Mouse (Mus musculus) stomach, embryonic 16.5 days (tissue): ENCODE results near the gene Cacna1a. TPM values are rescaled to one million over a fixed set of nuclear protein-coding genes. Genes with fewer than 3 reads are reported as not detected.
"Not testable (repeated sequence)": the region's sequence is repeated elsewhere in the genome, so short reads cannot be mapped to it uniquely, and the experiment has no call there.

ENCODE experiments used
- ATAC-seq: fragments of 200-750 bp; cut with Nextera tagmentation; 2 replicates; pipeline ENCODE4 v1.8.0; 2017; ENCODE audit warnings: moderate number of reproducible peaks, moderate TSS enrichment; ENCODE audit not compliant: insufficient read depth, low FRiP score
- H3K27ac ChIP-seq: fragments of 300-500 bp; sonication (generic); 2 replicates; pipeline ENCODE4 v1.5.1; 2014; ENCODE audit warnings: low read length
- H3K27me3 ChIP-seq: fragments of 300-500 bp; sonication (generic); 2 replicates; pipeline ENCODE4 v1.6.1; 2014; ENCODE audit warnings: low read length, control low read depth, mixed read lengths; ENCODE audit not compliant: control insufficient read depth, insufficient read depth
- H3K36me3 ChIP-seq: fragments of 300-500 bp; sonication (generic); 2 replicates; pipeline ENCODE4 v1.6.1; 2014; ENCODE audit warnings: low read length; ENCODE audit not compliant: control insufficient read depth, insufficient read depth
- H3K4me1 ChIP-seq: fragments of 300-500 bp; sonication (generic); 2 replicates; pipeline ENCODE4 v1.6.1; 2014; ENCODE audit warnings: low read length, control low read depth, mixed read lengths; ENCODE audit not compliant: control insufficient read depth, insufficient read depth
- H3K4me2 ChIP-seq: fragments of 300-500 bp; sonication (generic); 2 replicates; pipeline ENCODE4 v1.6.1; 2014; ENCODE audit warnings: low read depth, low read length, mixed read lengths
- H3K4me3 ChIP-seq: fragments of 300-500 bp; sonication (generic); replicated peaks from 2 replicates; pipeline ENCODE4 v1.5.1; 2014; ENCODE audit warnings: mild to moderate bottlenecking, low read length
- H3K9ac ChIP-seq: fragments of 300-500 bp; sonication (generic); 2 replicates; pipeline ENCODE4 v1.6.1; 2014; ENCODE audit warnings: low read length
- H3K9me3 ChIP-seq: fragments of 300-500 bp; sonication (generic); replicated peaks from 2 replicates; pipeline ENCODE4 v1.6.1; 2016; ENCODE audit warnings: low read length, control low read depth; ENCODE audit not compliant: control insufficient read depth
- WGBS: fragments of 180-500 bp; shearing (Covaris S2); extraction: QIAGEN DNeasy Blood & Tissue Kit; methylation state at CpG from one replicate; pipeline ENCODE4 v1.1.7; 2014; 5-methylcytosine and 5-hydroxymethylcytosine counted together
- polyA plus RNA-seq: library from polyadenylated mRNA; unstranded; fragments of >200 nt; fragmentation: Nextera tagmentation; extraction: Ambion mirVana; gene quantifications from 2 replicates; pipeline ENCODE4 v1.2.1, GENCODE M21; 2015

The Cacna1a gene
- polyA plus RNA-seq, 1 experiment from 2014 or later, result 2.0 TPM

GRCm38 (mm10) chr8:84617005-84617404, 228.8 kb downstream of the Cacna1a start:
- Histone ChIP-seq H3K36me3 (no peaks in the 10 kb centered on the region), H3K9me3 (no peaks in the 10 kb centered on the region), H3K4me3 (no peak overlapping the region), H3K27ac (no peak overlapping the region), H3K4me2 (no peak overlapping the region), H3K27me3 (no peaks in the 10 kb centered on the region), H3K9ac (no peak overlapping the region), H3K4me1 (no peaks in the 10 kb centered on the region)
- ATAC-seq, result no peak
- 46% methylated on average over 22 of the region's 22 CpGs for WGBS

GRCm38 (mm10) chr8:84621102-84621625, 232.9 kb downstream of the Cacna1a start:
- Histone ChIP-seq H3K9me3 (no peaks in the 10 kb centered on the region), H3K4me2 (no peak overlapping the region), H3K4me1 (no peaks in the 10 kb centered on the region), H3K9ac (no peak overlapping the region), H3K27ac (no peak overlapping the region), H3K27me3 (no peaks in the 10 kb centered on the region), H3K36me3 (no peaks in the 10 kb centered on the region), H3K4me3 (no peak overlapping the region)
- ATAC-seq, result no peak
- 77% methylated on average over 8 of the region's 8 CpGs for WGBS

GRCm38 (mm10) chr8:84623425-84623824, 235.2 kb downstream of the Cacna1a start:
- not testable (repeated sequence) for H3K36me3 ChIP-seq, ATAC-seq, H3K27me3 ChIP-seq, H3K4me1 ChIP-seq, H3K4me3 ChIP-seq, H3K27ac ChIP-seq, H3K9ac ChIP-seq, H3K9me3 ChIP-seq, H3K4me2 ChIP-seq
- WGBS, result 71% methylated on average over 4 of the region's 4 CpGs

DNA sequence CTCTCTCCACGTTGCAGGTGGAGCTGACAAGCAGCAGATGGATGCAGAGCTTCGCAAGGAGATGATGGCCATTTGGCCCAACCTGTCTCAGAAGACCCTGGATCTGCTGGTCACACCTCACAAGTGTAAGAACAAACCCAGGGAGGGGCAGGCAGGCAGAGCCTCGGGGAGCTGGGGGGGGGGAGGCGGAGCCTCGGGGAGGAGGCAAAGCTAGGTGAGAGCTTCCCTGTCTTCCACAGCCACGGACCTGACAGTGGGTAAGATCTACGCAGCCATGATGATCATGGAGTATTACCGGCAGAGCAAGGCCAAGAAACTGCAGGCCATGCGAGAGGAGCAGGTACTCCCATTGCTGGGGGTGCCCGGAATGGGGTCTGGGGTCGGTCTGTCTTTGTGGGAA, 241.3 kb downstream of the Cacna1a start:
- Histone ChIP-seq H3K27ac (no peak overlapping the region), H3K4me2 (no peak overlapping the region), H3K36me3 (no peaks in the 10 kb centered on the region), H3K4me1 (no peaks in the 10 kb centered on the region), H3K27me3 (no peaks in the 10 kb centered on the region), H3K9me3 (peaks cover 3% of the 10 kb centered on the region; the same call in 1 of the 2 replicates), H3K4me3 (no peak overlapping the region), H3K9ac (no peak overlapping the region)
- WGBS, result 72% methylated on average over 11 of the region's 11 CpGs
- no peak for ATAC-seq

GRCm38 (mm10) chr8:84630145-84630544, 241.9 kb downstream of the Cacna1a start:
- Histone ChIP-seq H3K9ac (no peak overlapping the region), H3K36me3 (no peaks in the 10 kb centered on the region), H3K4me1 (peaks cover 5% of the 10 kb centered on the region; the same call in 1 of the 2 replicates), H3K27ac (no peak overlapping the region), H3K27me3 (no peaks in the 10 kb centered on the region), H3K4me3 (no peak overlapping the region), H3K9me3 (peaks cover 3% of the 10 kb centered on the region; the same call in 1 of the 2 replicates), H3K4me2 (no peak overlapping the region)
- ATAC-seq, result no peak
- WGBS, result 73% methylated on average over 4 of the region's 4 CpGs

GRCm38 (mm10) chr8:84631813-84632212, 243.6 kb downstream of the Cacna1a start:
- Histone ChIP-seq H3K9ac (no peak overlapping the region), H3K27me3 (no peaks in the 10 kb centered on the region), H3K36me3 (no peaks in the 10 kb centered on the region), H3K4me3 (no peak overlapping the region), H3K27ac (no peak overlapping the region), H3K4me2 (no peak overlapping the region), H3K9me3 (peaks cover 3% of the 10 kb centered on the region; the same call in 1 of the 2 replicates), H3K4me1 (peaks cover 6% of the 10 kb centered on the region; the same call in 1 of the 2 replicates)
- 85% methylated on average over 4 of the region's 4 CpGs for WGBS
- no peak for ATAC-seq

- ATAC-seq, result no peak
- no peaks in the 10 kb centered on the region for H3K36me3 ChIP-seq
- 47% methylated on average over 10 of the region's 10 CpGs for WGBS
These were observed 245.8 kb downstream of the Cacna1a start for GRCm38 (mm10) chr8:84633841-84634584.

DNA sequence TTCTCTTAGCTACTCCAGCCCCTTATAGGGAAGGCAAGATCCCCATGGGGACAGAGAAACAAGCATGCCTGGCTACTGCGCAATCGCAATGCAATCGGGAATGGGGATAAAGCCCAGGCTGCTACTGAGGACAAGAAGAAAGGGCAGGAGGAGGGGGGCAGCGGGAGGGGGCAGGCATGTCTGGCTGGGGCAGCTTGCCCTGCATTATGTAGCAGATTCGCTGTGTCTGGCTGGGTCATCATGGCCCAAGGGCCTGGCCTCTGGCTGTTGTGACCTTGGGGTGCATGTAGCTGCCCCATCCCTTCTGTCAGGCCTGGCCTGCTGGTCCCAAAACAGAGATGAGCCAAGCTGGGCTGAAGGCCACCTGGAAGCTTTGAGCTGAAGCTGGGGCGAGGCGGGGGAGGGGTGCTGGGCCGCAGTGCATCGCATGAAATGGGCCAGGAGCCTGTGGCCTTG, 246.6 kb downstream of the Cacna1a start:
- no peak overlapping the region for H3K4me2 ChIP-seq
- no peak for ATAC-seq
- peak overlapping the region; percentile 32; the same call in 1 of the 2 replicates for H3K9ac ChIP-seq
- no peaks in the 10 kb centered on the region for H3K36me3 ChIP-seq
- no peaks in the 10 kb centered on the region for H3K27me3 ChIP-seq
- peaks cover 9% of the 10 kb centered on the region for H3K4me1 ChIP-seq
- H3K9me3 ChIP-seq, result peaks cover 3% of the 10 kb centered on the region; the same call in 1 of the 2 replicates
- H3K27ac ChIP-seq, result no peak overlapping the region
- H3K4me3 ChIP-seq, result no peak overlapping the region
- 53% methylated on average over 9 of the region's 9 CpGs for WGBS

More at GRCm38 (mm10) chr8:84633841-84634584, 245.8 kb downstream of the Cacna1a start:
- Histone ChIP-seq H3K9ac (no peak overlapping the region), H3K27ac (no peak overlapping the region), H3K4me1 (peaks cover 9% of the 10 kb centered on the region), H3K9me3 (peaks cover 3% of the 10 kb centered on the region; the same call in 1 of the 2 replicates), H3K27me3 (no peaks in the 10 kb centered on the region), H3K4me3 (no peak overlapping the region), H3K4me2 (no peak overlapping the region)

DNA sequence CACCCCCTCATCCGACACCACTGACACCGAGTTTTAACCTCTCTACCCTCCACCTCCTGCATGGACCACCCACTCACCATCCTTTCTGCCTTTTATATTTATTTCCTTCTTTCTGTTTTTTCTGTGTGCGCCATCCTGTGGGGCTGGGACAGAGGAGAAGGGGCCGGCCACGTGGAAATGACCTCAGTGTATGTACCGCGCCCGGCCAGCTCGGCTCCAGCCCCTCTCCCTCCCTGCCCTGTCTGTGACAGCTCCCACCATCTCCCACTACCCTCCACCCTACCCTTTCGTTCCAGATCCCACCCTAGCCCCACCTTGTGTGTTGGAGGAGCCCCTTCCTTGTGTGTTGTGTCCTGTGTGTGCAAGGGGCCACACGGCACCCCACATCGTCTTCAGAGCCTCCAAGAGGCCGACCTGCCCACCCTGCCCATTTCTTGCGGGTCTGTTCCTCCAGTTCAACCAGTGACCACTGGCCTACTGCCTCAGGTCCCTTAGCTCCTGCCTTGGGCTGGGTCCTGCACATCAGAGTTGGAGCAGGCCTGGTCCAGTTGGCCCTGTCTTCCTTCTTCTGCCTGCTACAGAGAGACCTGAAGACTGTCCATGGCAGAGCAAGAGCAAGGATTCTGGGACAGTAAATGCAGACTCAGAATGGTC, 247.3 kb downstream of the Cacna1a start:
- Histone ChIP-seq H3K9me3 (peaks cover 3% of the 10 kb centered on the region; the same call in 1 of the 2 replicates), H3K27me3 (no peaks in the 10 kb centered on the region), H3K36me3 (no peaks in the 10 kb centered on the region), H3K4me3 (no peak overlapping the region), H3K9ac (no peak overlapping the region), H3K4me2 (no peak overlapping the region), H3K27ac (no peak overlapping the region), H3K4me1 (peaks cover 12% of the 10 kb centered on the region)
- 65% methylated on average over 14 of the region's 14 CpGs for WGBS
- no peak for ATAC-seq
